Mouse (Mus musculus): ENCODE data around the gene 4933434E20Rik. TPM values are rescaled to one million over a fixed set of nuclear protein-coding genes. Genes with fewer than 3 reads are reported as not detected.

4933434E20Rik gene
- polyA plus RNA-seq (2012; rRNA removed) = 62.2 and 69.4 TPM in 2 replicates
- polyA plus RNA-seq (2014; fragmentation: Nextera tagmentation; extraction: Ambion mirVana) = 133 and 139 TPM in 2 replicates

- Histone ChIP-seq H3K4me2 (replicated peaks; ENCODE audit: low read depth, low read length, severe bottlenecking) (peak within 1 kb of the TSS; percentile 74), H3K9me3 (ENCODE audit: control insufficient read depth, low read length) (no peaks in the 10 kb centered on the region), H3K36me3 (ENCODE audit: control insufficient read depth, insufficient read depth, low read length) (peaks cover 30% of the 10 kb centered on the region), H3K4me1 (ENCODE audit: control insufficient read depth, insufficient read depth, low read length) (peaks cover 19% of the 10 kb centered on the region), H3K27me3 (ENCODE audit: control insufficient read depth, insufficient read depth, low read length) (no peaks in the 10 kb centered on the region), H3K4me3 (replicated peaks; ENCODE audit: low read length) (peak within 1 kb of the TSS; percentile 85), H3K27ac (replicated peaks; ENCODE audit: low read depth, low read length) (peak within 1 kb of the TSS; percentile 88), H3K9ac (ENCODE audit: low read depth, low read length, severe bottlenecking) (peak within 1 kb of the TSS; percentile 83)
- peak; percentile 48 for DNase-seq (ENCODE audit: low spot score)
- TF ChIP-seq POLR2A (IDR thresholded peaks at IDR 0.05; ENCODE audit: borderline replicate concordance, extremely low read depth, insufficient read depth, insufficient read length) = no peak
- peak; percentile 56 for ATAC-seq (ENCODE audit: low FRiP score, low read depth)
- under 1% methylated on average over 37 of the region's 43 CpGs for WGBS
These were observed at the start of gene 4933434E20Rik for GRCm38 (mm10) chr3:90051441-90052350. TSS of gene 4933434E20Rik (plus strand) at chr3:90051636.

- Histone ChIP-seq H3K4me2 (replicated peaks; ENCODE audit: low read depth, low read length, severe bottlenecking) (no peak overlapping the region), H3K9me3 (ENCODE audit: control insufficient read depth, low read length) (no peaks in the 10 kb centered on the region), H3K27me3 (ENCODE audit: control insufficient read depth, insufficient read depth, low read length) (no peaks in the 10 kb centered on the region), H3K4me3 (replicated peaks; ENCODE audit: low read length) (no peak overlapping the region), H3K4me1 (ENCODE audit: control insufficient read depth, insufficient read depth, low read length) (peaks cover 8% of the 10 kb centered on the region), H3K36me3 (ENCODE audit: control insufficient read depth, insufficient read depth, low read length) (peaks cover 93% of the 10 kb centered on the region), H3K9ac (ENCODE audit: low read depth, low read length, severe bottlenecking) (no peak overlapping the region), H3K27ac (replicated peaks; ENCODE audit: low read depth, low read length) (no peak overlapping the region)
- TF ChIP-seq POLR2A (IDR thresholded peaks at IDR 0.05; ENCODE audit: borderline replicate concordance, extremely low read depth, insufficient read depth, insufficient read length) = no peak
- DNase-seq (ENCODE audit: low spot score) = no peak
- no peak for ATAC-seq (ENCODE audit: low FRiP score, low read depth)
- 39% methylated on average over 3 of the region's 3 CpGs for WGBS
These were observed 47.2 kb upstream of the 4933434E20Rik start for GRCm38 (mm10) chr3:90004091-90004796.

GRCm38 (mm10) chr3:90010291-90010690, 41.1 kb upstream of the 4933434E20Rik start:
- Histone ChIP-seq H3K36me3 (ENCODE audit: control insufficient read depth, insufficient read depth, low read length) (peaks cover 98% of the 10 kb centered on the region), H3K4me3 (replicated peaks; ENCODE audit: low read length) (no peak overlapping the region), H3K4me1 (ENCODE audit: control insufficient read depth, insufficient read depth, low read length) (no peaks in the 10 kb centered on the region), H3K27me3 (ENCODE audit: control insufficient read depth, insufficient read depth, low read length) (no peaks in the 10 kb centered on the region), H3K27ac (replicated peaks; ENCODE audit: low read depth, low read length) (no peak overlapping the region), H3K9ac (ENCODE audit: low read depth, low read length, severe bottlenecking) (no peak overlapping the region), H3K9me3 (ENCODE audit: control insufficient read depth, low read length) (no peaks in the 10 kb centered on the region), H3K4me2 (replicated peaks; ENCODE audit: low read depth, low read length, severe bottlenecking) (no peak overlapping the region)
- no peak for DNase-seq (ENCODE audit: low spot score)
- no peak for TF ChIP-seq POLR2A (IDR thresholded peaks at IDR 0.05; ENCODE audit: borderline replicate concordance, extremely low read depth, insufficient read depth, insufficient read length)
- 78% methylated on average over 2 of the region's 2 CpGs for WGBS
- no peak for ATAC-seq (ENCODE audit: low FRiP score, low read depth)

GRCm38 (mm10) chr3:90016626-90017025, 34.8 kb upstream of the 4933434E20Rik start:
- Histone ChIP-seq H3K9ac (ENCODE audit: low read depth, low read length, severe bottlenecking) (no peak overlapping the region), H3K27ac (replicated peaks; ENCODE audit: low read depth, low read length) (no peak overlapping the region), H3K9me3 (ENCODE audit: control insufficient read depth, low read length) (no peaks in the 10 kb centered on the region), H3K36me3 (ENCODE audit: control insufficient read depth, insufficient read depth, low read length) (peaks cover 98% of the 10 kb centered on the region), H3K27me3 (ENCODE audit: control insufficient read depth, insufficient read depth, low read length) (no peaks in the 10 kb centered on the region), H3K4me1 (ENCODE audit: control insufficient read depth, insufficient read depth, low read length) (no peaks in the 10 kb centered on the region), H3K4me2 (replicated peaks; ENCODE audit: low read depth, low read length, severe bottlenecking) (no peak overlapping the region), H3K4me3 (replicated peaks; ENCODE audit: low read length) (no peak overlapping the region)
- no peak for TF ChIP-seq POLR2A (IDR thresholded peaks at IDR 0.05; ENCODE audit: borderline replicate concordance, extremely low read depth, insufficient read depth, insufficient read length)
- 89% methylated on average over 4 of the region's 4 CpGs for WGBS
- DNase-seq (ENCODE audit: low spot score) (no peak), ATAC-seq (ENCODE audit: low FRiP score, low read depth) (no peak)

- H3K4me1 ChIP-seq (ENCODE audit: control insufficient read depth, insufficient read depth, low read length) = no peaks in the 10 kb centered on the region
- peaks cover 91% of the 10 kb centered on the region for H3K36me3 ChIP-seq (ENCODE audit: control insufficient read depth, insufficient read depth, low read length)
- H3K4me3 ChIP-seq (replicated peaks; ENCODE audit: low read length) = no peak overlapping the region
- no peaks in the 10 kb centered on the region for H3K9me3 ChIP-seq (ENCODE audit: control insufficient read depth, low read length)
- no peak for ATAC-seq (ENCODE audit: low FRiP score, low read depth)
- no peak overlapping the region for H3K4me2 ChIP-seq (replicated peaks; ENCODE audit: low read depth, low read length, severe bottlenecking)
- H3K9ac ChIP-seq (ENCODE audit: low read depth, low read length, severe bottlenecking) = no peak overlapping the region
- no peak for DNase-seq (ENCODE audit: low spot score)
- H3K27ac ChIP-seq (replicated peaks; ENCODE audit: low read depth, low read length) = no peak overlapping the region
- 90% methylated on average over 2 of the region's 2 CpGs for WGBS
- H3K27me3 ChIP-seq (ENCODE audit: control insufficient read depth, insufficient read depth, low read length) = no peaks in the 10 kb centered on the region
- no peak for TF ChIP-seq POLR2A (IDR thresholded peaks at IDR 0.05; ENCODE audit: borderline replicate concordance, extremely low read depth, insufficient read depth, insufficient read length)
These were observed 16.8 kb upstream of the 4933434E20Rik start for GRCm38 (mm10) chr3:90034653-90035052.
